Mouse (Mus musculus): ENCODE results near the gene Dhx32.

DNA sequence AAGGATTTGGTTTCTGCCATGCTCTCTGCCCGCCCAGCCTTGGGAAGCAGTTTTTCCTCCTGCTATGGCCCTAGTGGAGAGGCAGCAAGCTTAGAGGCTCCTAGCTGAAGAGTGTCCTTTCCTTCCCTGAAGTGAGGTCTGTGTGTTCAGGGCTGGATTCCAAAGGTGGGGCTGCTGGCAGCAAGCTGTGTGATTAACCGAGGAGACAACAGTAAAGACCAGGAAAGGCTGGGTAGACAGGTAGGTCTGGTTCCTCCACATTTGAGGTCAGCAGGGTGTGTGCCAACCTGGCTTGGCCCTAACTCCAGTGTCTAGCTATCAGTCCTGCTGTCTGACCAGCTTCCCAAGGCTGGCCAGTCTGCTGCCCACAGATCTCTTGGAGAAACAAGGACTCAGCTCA lies 12.2 kb upstream of the Dhx32 start:
- no peak for TF ChIP-seq CTCF (IDR thresholded peaks at IDR 0.05 in 2 of 3, conservative IDR thresholded peaks at IDR 0.05 in 1 of 3; ENCODE audit: control insufficient read depth in 1 of 3, insufficient read depth in 1 of 3, low read depth in 2 of 3, low read length in 3 of 3, poor library complexity in 1 of 3, severe bottlenecking in 1 of 3)
- no peak for TF ChIP-seq EP300 (IDR thresholded peaks at IDR 0.05; ENCODE audit: low read depth in 1 of 2, low read length in 2 of 2)
- no peak for TF ChIP-seq MAX (IDR thresholded peaks at IDR 0.05; ENCODE audit: low read length)
- TF ChIP-seq GATA1 (IDR thresholded peaks at IDR 0.05; ENCODE audit: low read depth, low read length) = no peak
- TF ChIP-seq CHD1 (IDR thresholded peaks at IDR 0.05; ENCODE audit: low read depth, low read length) = no peak
- TF ChIP-seq POLR2AphosphoS5 (IDR thresholded peaks at IDR 0.05; ENCODE audit: borderline replicate concordance, low read depth, low read length) = no peak
- TF ChIP-seq POLR2A (IDR thresholded peaks at IDR 0.05; ENCODE audit: control insufficient read depth in 1 of 2, insufficient read depth in 1 of 2, low read depth in 1 of 2, low read length in 2 of 2, poor library complexity in 1 of 2) = no peak

Measured in MEL (cell line).